Mouse (Mus musculus): Measurements from ENCODE around the gene Gdap2.

DNA sequence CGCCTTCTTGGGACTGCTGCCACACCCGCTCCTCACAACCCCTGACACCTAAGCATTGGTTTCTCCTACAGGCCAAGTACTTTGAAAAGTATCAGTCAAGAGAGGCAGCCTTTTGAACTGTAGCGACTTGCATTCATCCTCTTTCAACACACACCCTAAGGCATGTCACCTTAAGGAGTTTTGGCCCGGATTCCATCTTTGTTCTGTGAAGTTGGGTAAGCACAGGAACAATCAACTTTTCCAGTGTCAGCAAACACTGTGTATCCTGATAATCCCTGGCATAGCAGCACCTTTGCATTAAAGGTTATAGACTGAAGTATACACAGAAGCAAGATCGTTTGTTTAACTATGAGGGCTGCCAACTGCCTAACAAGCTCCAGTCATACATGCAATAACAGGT lies 53.3 kb downstream of the Gdap2 start:
- no peak for TF ChIP-seq POLR2A (IDR thresholded peaks at IDR 0.05; ENCODE audit: extremely low read depth, insufficient read depth, low read length)
- no peak for TF ChIP-seq CTCF (IDR thresholded peaks at IDR 0.05; ENCODE audit: low read depth, low read length)

All from liver, adult 2 months (tissue).